Mouse (Mus musculus) monocyte, adult 5-6 weeks (primary cell): ENCODE measurements around the gene Sgpl1. TPM values are rescaled to one million over a fixed set of nuclear protein-coding genes. Genes with fewer than 3 reads are reported as not detected.
A peak's percentile ranks its signal among the peaks of the same experiment; 100 is the strongest.

ENCODE experiments used
- ATAC-seq: fragments of 153-309, 156-312 bp; replicated peaks from 2 replicates; pipeline ENCODE4 v1.8.0; 2017; ENCODE audit warnings: mild to moderate bottlenecking; ENCODE audit not compliant: low TSS enrichment, insufficient number of reproducible peaks, severe bottlenecking, poor library complexity, low FRiP score
- total RNA-seq: library from RNA; stranded (forward); fragments of 200-1000, 200-491, 200-594 nt; gene quantifications from 3 replicates; pipeline ENCODE4 v1.2.3, GENCODE M21; 2017

Gene Sgpl1
- total RNA-seq: 60.5 to 72.5 TPM (median 69.9 TPM) in 3 replicates

- ATAC-seq: peak; percentile 68
Observed at GRCm38 (mm10) chr10:61147157-61148040, at the start of gene Sgpl1. Sgpl1 (minus strand) TSS chr10:61147703.

DNA sequence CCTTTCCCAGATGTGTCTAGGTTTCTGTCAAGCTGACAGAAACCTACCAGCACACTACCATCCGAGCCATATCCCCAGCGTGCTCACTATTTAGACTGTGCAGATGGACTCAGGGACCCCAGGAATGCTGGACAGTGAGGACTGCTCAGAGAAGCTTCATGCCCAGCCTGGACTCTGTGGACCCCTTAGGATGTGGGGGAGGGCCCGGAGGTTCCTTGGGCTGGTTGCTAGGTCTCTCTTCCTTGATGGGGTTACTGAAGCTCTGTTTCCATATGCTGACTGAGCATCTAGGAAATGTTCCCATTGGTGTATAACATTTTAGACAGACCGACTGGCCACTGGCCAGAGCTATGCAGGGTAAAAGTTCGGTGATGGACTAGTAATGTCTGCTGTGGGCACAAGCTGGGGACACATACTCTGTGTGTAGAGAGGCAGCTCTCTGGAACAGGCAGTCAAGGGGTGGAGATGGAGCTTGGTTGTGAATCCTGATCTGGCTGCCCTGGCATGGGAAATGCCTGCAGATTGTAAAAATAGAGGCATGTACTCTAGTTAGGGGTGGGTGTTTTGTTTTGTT, 48.3 kb upstream of the Sgpl1 start:
- no peak for ATAC-seq

GRCm38 (mm10) chr10:61195216-61195615, 47.7 kb upstream of the Sgpl1 start:
- no peak for ATAC-seq

- ATAC-seq: no peak
Observed at GRCm38 (mm10) chr10:61194611-61195010, 47.1 kb upstream of the Sgpl1 start.

DNA sequence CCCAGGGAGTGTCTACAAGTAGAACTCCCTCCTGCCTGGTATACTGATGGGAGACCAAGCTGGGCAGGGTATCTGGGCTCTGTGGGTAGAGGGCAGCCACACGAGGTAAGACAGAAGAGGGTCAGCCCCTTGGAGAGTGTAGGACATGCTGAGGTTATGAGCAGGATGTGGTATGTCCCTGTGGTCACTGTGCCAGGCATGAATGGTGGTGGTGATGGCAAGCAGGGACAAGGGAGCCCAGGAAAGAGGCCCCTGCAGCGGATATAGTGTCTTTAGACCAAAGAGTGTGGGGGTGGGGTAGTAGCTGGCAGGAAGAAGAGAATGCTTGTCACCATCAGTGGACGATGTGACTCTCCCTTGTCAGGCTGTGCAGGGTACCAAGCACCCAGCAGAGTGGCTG, 40.5 kb upstream of the Sgpl1 start:
- ATAC-seq: no peak

DNA sequence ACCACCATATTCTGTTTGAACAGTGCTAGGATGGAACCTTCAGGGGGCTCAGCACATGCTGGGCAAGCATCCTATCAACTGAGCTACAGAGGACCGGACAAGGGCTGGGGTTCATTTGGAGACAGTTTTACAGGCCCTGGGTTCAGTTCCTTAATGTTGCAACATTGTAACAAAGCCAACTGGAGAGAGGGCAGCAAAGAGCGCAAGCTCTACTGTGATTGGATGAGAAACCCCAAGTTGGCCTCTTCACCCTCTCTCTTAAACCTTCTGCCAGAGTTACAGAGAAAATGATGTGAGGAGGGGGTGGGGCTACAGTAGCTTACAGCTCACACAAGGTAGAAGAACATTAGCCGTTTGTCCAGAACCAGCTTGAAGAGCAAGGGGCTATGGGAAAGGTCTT, 39.5 kb upstream of the Sgpl1 start:
- no peak for ATAC-seq

GRCm38 (mm10) chr10:61179927-61180326, 32.4 kb upstream of the Sgpl1 start:
- ATAC-seq: no peak

DNA sequence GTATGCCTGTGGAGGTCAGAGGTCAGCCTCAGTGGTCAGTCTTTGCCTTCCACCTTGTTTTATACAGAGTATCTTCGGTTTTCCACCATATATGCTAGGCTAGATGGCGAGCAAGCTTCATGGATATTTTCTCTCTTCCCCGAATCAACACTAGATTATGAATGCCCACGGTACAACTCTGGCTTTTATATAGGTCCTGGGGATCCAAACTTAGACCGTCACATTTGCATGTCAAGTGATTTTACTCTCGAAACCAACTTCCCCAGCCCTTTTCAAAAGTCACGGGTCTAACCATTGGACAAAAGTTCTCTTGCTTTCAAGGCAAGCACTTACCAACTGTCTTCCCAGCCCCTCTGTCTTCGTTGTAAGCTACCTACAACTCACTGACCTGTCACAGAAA, 31.2 kb upstream of the Sgpl1 start:
- ATAC-seq: no peak

DNA sequence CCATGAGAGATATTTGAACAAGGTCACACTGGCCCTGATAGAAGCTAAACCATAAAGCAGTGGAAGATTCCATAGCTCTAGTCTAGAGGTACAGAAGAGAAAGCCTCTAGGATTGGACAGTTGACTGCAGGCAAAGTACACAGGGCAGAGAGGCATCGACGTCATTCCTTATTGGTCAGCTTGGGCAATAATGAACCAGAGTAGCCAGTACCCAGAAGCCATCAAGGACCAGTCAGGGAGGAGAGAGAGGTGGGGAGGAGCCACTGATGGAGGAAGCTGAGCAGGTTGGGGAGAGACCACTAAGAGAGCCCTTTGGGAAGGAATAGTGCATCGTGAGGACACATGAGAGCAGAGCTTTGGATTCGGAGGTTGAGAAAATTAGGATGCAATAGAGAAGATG, 30.2 kb upstream of the Sgpl1 start:
- no peak for ATAC-seq

DNA sequence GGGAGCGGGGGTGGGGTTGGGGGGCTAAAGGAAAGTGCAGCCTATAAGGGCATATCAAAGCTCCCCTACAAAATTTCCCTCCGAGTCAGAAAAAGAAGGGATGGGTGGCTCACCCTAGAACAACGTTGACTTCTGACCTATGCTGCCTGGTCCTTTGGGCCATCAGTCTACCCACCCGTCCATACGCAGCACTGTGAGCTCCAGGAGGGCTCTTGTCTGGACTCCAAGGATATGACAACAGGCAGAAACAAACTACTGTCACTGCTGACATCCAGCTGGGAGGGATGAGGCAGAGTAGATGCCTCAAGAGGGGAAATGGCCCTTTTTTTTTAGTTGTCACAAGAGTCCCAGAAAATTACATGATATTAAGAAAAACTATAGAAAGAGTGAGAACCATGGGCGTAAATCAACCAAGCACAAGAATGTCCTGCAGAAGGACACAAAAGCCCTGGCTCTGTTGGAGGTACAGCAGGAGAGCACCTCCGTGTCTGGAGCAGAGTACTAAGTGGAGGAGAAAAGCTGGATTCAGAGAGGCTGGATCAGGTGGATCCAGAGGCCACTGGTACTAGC, 28.8 kb upstream of the Sgpl1 start:
- no peak for ATAC-seq

- ATAC-seq: 0 out of 2 replicates have a peak, but pooled peaks have one; percentile 34
Observed at GRCm38 (mm10) chr10:61175442-61176204, 28.1 kb upstream of the Sgpl1 start.

DNA sequence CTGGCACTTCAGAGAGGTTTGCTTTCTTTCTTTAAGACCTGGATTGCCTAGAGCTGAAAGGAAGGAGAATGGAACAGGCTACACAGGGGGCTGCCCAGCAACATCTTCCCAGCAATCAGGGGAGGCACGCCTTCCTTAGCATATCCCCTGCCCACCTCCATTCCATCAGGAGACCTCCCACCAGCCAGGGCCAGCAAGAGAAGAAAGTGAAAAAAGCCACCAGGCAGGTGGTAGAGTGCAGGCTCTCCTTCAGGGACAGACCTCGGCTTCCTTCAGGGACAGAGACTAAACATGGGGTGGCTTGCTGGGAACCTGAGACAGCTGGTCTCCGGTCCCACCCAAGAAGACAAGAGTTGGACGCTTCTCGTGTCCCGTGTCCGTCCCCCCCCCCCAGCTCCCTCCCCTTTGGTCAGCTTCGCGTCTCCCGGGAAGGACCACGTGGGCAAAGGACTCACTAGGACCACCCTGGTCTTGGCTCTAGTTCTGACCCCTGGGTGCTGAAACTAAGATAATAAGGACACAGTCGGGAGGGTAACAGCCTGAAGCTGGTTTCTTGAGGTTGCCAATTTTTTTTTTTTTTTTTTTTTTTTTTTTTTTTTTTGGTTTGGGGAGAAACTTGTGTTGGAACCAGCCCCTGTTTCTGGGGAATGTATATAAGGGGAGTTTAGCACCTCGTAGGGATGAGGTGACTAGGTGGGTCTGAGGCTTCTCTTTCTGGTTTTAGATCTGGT, 27.4 kb upstream of the Sgpl1 start:
- ATAC-seq: no peak

DNA sequence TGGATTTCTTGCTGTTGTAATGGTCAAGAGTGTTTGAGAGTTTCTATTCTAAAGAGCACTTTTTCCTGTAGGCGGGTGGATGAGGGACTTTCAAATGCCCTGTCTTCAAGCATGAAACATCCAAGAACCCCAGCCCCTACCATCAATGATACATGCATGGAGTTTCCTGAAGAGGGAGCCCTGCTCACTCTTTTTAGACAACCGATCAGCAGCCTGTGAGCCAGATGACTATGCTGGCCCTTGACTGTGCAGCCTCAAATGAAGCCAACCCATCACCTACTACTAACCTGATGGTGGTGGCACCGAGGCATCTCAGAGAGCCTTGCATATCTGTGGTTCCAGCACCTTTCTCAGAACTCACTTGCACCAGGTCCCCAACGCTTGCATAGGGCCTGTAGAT, 25.0 kb upstream of the Sgpl1 start:
- no peak for ATAC-seq

DNA sequence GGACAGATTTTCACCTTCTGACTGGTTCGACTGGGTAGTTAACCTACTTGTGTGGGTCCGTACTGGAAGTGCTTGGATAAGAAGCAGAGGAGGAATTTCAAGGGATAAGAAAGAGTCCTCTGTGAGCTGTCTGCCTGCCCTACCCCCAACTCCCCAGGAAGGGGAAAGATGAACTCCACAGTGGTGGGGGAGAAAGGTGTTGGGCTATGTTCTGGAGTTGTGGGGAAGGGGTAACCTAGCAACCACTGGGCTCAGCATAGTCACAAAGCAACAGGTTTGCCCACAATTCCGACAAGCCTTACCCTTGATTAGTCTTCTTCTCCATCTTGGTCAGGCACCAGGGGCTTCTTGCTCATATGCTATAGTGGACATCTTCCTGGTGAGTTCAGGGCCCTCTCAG, 24.2 kb upstream of the Sgpl1 start, which contains the start of gene Tbata:
TSS of gene Tbata (plus strand) at position 301 of the 400 bp plus-strand sequence.
- no peak for ATAC-seq

GRCm38 (mm10) chr10:61168393-61168792, 20.9 kb upstream of the Sgpl1 start:
- ATAC-seq: no peak

DNA sequence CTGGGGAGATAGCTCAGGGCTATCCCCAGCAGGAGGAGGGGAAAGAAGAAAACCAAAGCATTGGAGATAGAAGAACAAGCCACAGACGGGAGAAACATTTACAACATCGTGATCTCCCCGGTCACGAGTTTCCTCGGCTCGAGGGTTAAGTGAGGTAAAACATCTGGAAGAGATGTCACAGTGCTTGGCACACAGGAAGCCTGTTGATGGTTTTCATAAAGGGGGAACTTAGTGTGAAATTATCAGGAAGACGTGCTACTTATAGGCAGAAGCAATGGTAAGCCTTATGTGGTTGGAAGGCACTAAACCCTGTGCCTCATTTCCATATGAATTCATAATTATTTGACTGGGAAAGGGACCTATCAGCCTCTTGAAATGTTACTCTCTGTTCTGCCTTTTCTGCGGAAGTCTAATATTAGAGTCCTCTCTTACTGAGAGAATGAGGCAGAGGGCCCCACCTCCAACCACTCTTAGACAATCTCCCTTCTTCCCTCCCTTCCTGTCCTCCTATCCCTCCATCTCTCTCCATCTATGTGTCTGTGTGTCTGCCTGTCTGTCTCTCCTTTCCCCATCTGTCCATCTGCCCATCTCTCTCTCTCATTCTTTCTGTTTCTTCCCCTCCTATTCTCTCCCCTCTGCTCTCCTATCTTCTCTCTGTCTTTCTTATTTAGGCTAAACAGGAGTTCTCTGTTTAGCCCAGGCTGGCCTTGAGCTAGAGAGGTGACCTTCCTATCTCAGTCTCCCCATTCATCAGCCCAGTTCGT, 20.0 kb upstream of the Sgpl1 start:
- 0 out of 2 replicates have a peak, but pooled peaks have one; percentile 48 for ATAC-seq

GRCm38 (mm10) chr10:61162366-61162765, 14.9 kb upstream of the Sgpl1 start:
- ATAC-seq: no peak

DNA sequence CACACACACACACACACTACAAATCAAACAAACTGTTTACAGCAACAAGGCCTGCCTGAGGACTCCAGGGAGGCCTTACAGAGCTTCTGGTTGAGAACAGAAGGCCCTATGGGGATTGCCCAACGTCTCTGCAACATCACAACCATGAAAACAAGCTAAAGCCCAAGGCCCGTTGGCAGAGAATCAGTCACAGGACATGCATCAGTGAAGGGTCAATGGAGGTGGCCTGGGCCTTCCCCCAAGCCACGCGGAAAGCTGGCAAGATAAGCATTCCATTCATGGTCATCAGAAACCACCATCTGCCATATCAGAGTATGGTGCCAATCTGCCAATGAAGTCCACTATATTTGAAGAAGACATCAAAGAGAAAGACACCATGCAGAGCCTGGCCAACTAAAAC, 13.2 kb upstream of the Sgpl1 start:
- ATAC-seq: no peak
